Mouse (Mus musculus) bone marrow, adult 2 months (tissue): ENCODE measurements around the gene Atp8b5. TPM values are rescaled to one million over a fixed set of nuclear protein-coding genes. Genes with fewer than 3 reads are reported as not detected.

Experiments
- H3K27ac ChIP-seq: fragments of 200-500 bp; 2 replicates; pipeline ENCODE4 v1.5.1; 2012; ENCODE audit warnings: low read depth, mild to moderate bottlenecking, control low read depth, inconsistent platforms, low read length; ENCODE audit not compliant: control insufficient read depth, poor library complexity, insufficient read depth
- H3K4me1 ChIP-seq: fragments of 200-500 bp; 2 replicates; pipeline ENCODE4 v1.6.1; 2011; ENCODE audit warnings: low read length; ENCODE audit not compliant: control insufficient read depth, insufficient read depth
- H3K4me3 ChIP-seq: fragments of 200-500 bp; replicated peaks from 2 replicates; pipeline ENCODE3; 2011; ENCODE audit warnings: mild to moderate bottlenecking, low read depth, low read length, control low read depth; ENCODE audit not compliant: control insufficient read depth
- CTCF ChIP-seq: fragments of 200-500 bp; IDR thresholded peaks from 2 replicates; pipeline ENCODE4 v1.5.1; 2011; ENCODE audit warnings: low read length, control low read depth; ENCODE audit not compliant: control insufficient read depth, insufficient read depth
- POLR2A ChIP-seq: fragments of 200-500 bp; IDR thresholded peaks from 2 replicates; pipeline ENCODE4 v1.6.1; 2011; ENCODE audit warnings: low read depth, mild to moderate bottlenecking, control low read depth, low read length, borderline replicate concordance; ENCODE audit not compliant: control insufficient read depth
- WGBS: fragments of 180-500 bp; shearing (Covaris S2); methylation state at CpG from one replicate; pipeline ENCODE4 v1.1.7; 2018; 5-methylcytosine and 5-hydroxymethylcytosine counted together
- polyA plus RNA-seq: library from polyadenylated mRNA; stranded (reverse); fragments of >200 nt; gene quantifications from 2 replicates; pipeline ENCODE4 v1.2.4, GENCODE M21; 2011; ENCODE audit warnings: low replicate concordance; ENCODE audit not compliant: missing spikeins, insufficient read depth, insufficient read length

Gene Atp8b5
- polyA plus RNA-seq, 1 experiment, result not detected

- TF ChIP-seq CTCF, result no peak
- no peak for TF ChIP-seq POLR2A
- WGBS, result 64% methylated on average over 4 of the region's 4 CpGs
- Histone ChIP-seq H3K4me1 (no peaks in the 10 kb centered on the region; the same call in 1 of the 2 replicates), H3K27ac (no peak overlapping the region), H3K4me3 (no peak overlapping the region)
Observed at GRCm38 (mm10) chr4:43340096-43340804, 73.3 kb downstream of the Atp8b5 start.

- 57% methylated on average over 7 of the region's 7 CpGs for WGBS
- no peak overlapping the region for H3K27ac ChIP-seq
- H3K4me3 ChIP-seq, result no peak overlapping the region
- TF ChIP-seq CTCF, result no peak
- no peak for TF ChIP-seq POLR2A
- H3K4me1 ChIP-seq, result no peaks in the 10 kb centered on the region; the same call in 1 of the 2 replicates
Observed at GRCm38 (mm10) chr4:43341276-43341891, 74.4 kb downstream of the Atp8b5 start.

GRCm38 (mm10) chr4:43342443-43342842, 75.5 kb downstream of the Atp8b5 start:
- TF ChIP-seq POLR2A (no peak), CTCF (no peak)
- no peak overlapping the region for H3K27ac ChIP-seq
- H3K4me1 ChIP-seq, result no peaks in the 10 kb centered on the region; the same call in 1 of the 2 replicates
- H3K4me3 ChIP-seq, result no peak overlapping the region
- 83% methylated on average over 10 of the region's 10 CpGs for WGBS

GRCm38 (mm10) chr4:43344932-43345331, 78.0 kb downstream of the Atp8b5 start:
- 79% methylated on average over 2 of the region's 2 CpGs for WGBS

GRCm38 (mm10) chr4:43349206-43349605, 82.2 kb downstream of the Atp8b5 start:
- H3K4me1 ChIP-seq, result no peaks in the 10 kb centered on the region
- no peak overlapping the region for H3K4me3 ChIP-seq
- H3K27ac ChIP-seq, result no peak overlapping the region
- WGBS, result 83% methylated on average over 5 of the region's 5 CpGs
- TF ChIP-seq POLR2A, result no peak
- no peak for TF ChIP-seq CTCF

More at GRCm38 (mm10) chr4:43344932-43345331, 78.0 kb downstream of the Atp8b5 start:
- TF ChIP-seq CTCF (no peak), POLR2A (no peak)
- Histone ChIP-seq H3K4me1 (no peaks in the 10 kb centered on the region; the same call in 1 of the 2 replicates), H3K4me3 (no peak overlapping the region), H3K27ac (no peak overlapping the region)

GRCm38 (mm10) chr4:43350038-43350560, 83.1 kb downstream of the Atp8b5 start:
- TF ChIP-seq CTCF (no peak), POLR2A (no peak)
- no peak overlapping the region for H3K4me3 ChIP-seq
- 47% methylated on average over 6 of the region's 6 CpGs for WGBS

GRCm38 (mm10) chr4:43353662-43354061, 86.7 kb downstream of the Atp8b5 start:
- TF ChIP-seq POLR2A (no peak), CTCF (no peak)
- WGBS, result 78% methylated on average over 6 of the region's 6 CpGs

More at GRCm38 (mm10) chr4:43350038-43350560, 83.1 kb downstream of the Atp8b5 start:
- H3K27ac ChIP-seq, result no peak overlapping the region
- no peaks in the 10 kb centered on the region for H3K4me1 ChIP-seq

GRCm38 (mm10) chr4:43364914-43365560, 98.1 kb downstream of the Atp8b5 start:
- TF ChIP-seq POLR2A (no peak), CTCF (no peak)
- WGBS, result 31% methylated on average over 11 of the region's 11 CpGs
- H3K4me3 ChIP-seq, result no peak overlapping the region
- H3K27ac ChIP-seq, result no peak overlapping the region
- no peaks in the 10 kb centered on the region for H3K4me1 ChIP-seq

More at GRCm38 (mm10) chr4:43353662-43354061, 86.7 kb downstream of the Atp8b5 start:
- Histone ChIP-seq H3K27ac (no peak overlapping the region), H3K4me1 (no peaks in the 10 kb centered on the region), H3K4me3 (no peak overlapping the region)
